Mouse (Mus musculus) neural tube, embryonic 11.5 days (tissue): ENCODE measurements around the gene 1600002K03Rik. TPM values are rescaled to one million over a fixed set of nuclear protein-coding genes. Genes with fewer than 3 reads are reported as not detected.

Source experiments
- ATAC-seq: fragments of 200-750 bp; cut with Nextera tagmentation; 2 replicates; pipeline ENCODE4 v1.8.0; 2017; ENCODE audit warnings: moderate number of reproducible peaks, mild to moderate bottlenecking, moderate TSS enrichment, moderate library complexity; ENCODE audit not compliant: insufficient read depth, low FRiP score, low TSS enrichment
- DNase-seq: peaks from one replicate; pipeline ENCODE4 v3.0.0-alpha.2; 2015; ENCODE audit warnings: low spot score
- H3K27ac ChIP-seq: fragments of 300-500 bp; sonication (generic); 2 replicates; pipeline ENCODE4 v1.5.1; 2014; ENCODE audit warnings: low read depth, mild to moderate bottlenecking, low read length
- H3K27me3 ChIP-seq: fragments of 300-500 bp; sonication (generic); 2 replicates; pipeline ENCODE4 v1.6.1; 2014; ENCODE audit warnings: mild to moderate bottlenecking, low read length, mixed read lengths; ENCODE audit not compliant: control insufficient read depth, insufficient read depth
- H3K36me3 ChIP-seq: fragments of 300-500 bp; sonication (generic); 2 replicates; pipeline ENCODE4 v1.6.1; 2014; ENCODE audit warnings: mild to moderate bottlenecking, low read length, moderate library complexity, mixed read lengths; ENCODE audit not compliant: control insufficient read depth, insufficient read depth
- H3K4me1 ChIP-seq: fragments of 300-500 bp; sonication (generic); 2 replicates; pipeline ENCODE4 v1.6.1; 2014; ENCODE audit warnings: low read length, mixed read lengths; ENCODE audit not compliant: control insufficient read depth, insufficient read depth
- H3K4me2 ChIP-seq: fragments of 300-500 bp; sonication (generic); 2 replicates; pipeline ENCODE4 v1.6.1; 2014; ENCODE audit warnings: low read depth, mild to moderate bottlenecking, moderate library complexity
- H3K4me3 ChIP-seq: fragments of 300-500 bp; sonication (generic); 2 replicates; pipeline ENCODE4 v1.5.1; 2014; ENCODE audit warnings: low read depth, low read length
- H3K9ac ChIP-seq: fragments of 300-500 bp; sonication (generic); 2 replicates; pipeline ENCODE4 v1.6.1; 2014; ENCODE audit warnings: mild to moderate bottlenecking, low read length
- H3K9me3 ChIP-seq: fragments of 300-500 bp; sonication (generic); 2 replicates; pipeline ENCODE4 v1.6.1; 2016; ENCODE audit warnings: low read length; ENCODE audit not compliant: control insufficient read depth
- WGBS: fragments of 180-500 bp; shearing (Covaris S2); extraction: QIAGEN DNeasy Blood & Tissue Kit; methylation state at CpG from one replicate; pipeline ENCODE4 v1.1.7; 2014; 5-methylcytosine and 5-hydroxymethylcytosine counted together
- polyA plus RNA-seq: library from polyadenylated mRNA; unstranded; fragments of >200 nt; fragmentation: Nextera tagmentation; extraction: Ambion mirVana; gene quantifications from 2 replicates; pipeline ENCODE4 v1.2.1, GENCODE M21; 2014

1600002K03Rik gene
- polyA plus RNA-seq, 1 experiment from 2014 or later = 10.8 TPM

GRCm38 (mm10) chr10:80171252-80171651, 1.5 kb upstream of the 1600002K03Rik start:
- Histone ChIP-seq H3K4me1 (peaks cover 24% of the 10 kb centered on the region), H3K9ac (no peak overlapping the region), H3K4me3 (no peak overlapping the region), H3K4me2 (no peak overlapping the region), H3K27ac (no peak overlapping the region), H3K27me3 (no peaks in the 10 kb centered on the region), H3K36me3 (peaks cover 18% of the 10 kb centered on the region), H3K9me3 (no peaks in the 10 kb centered on the region)
- ATAC-seq = no peak
- no peak for DNase-seq
- 92% methylated on average over 15 of the region's 15 CpGs for WGBS

GRCm38 (mm10) chr10:80171760-80172526, 801 bp upstream of the 1600002K03Rik start:
- H3K9ac ChIP-seq = peak overlapping the region; percentile 60
- 90% methylated on average over 45 of the region's 45 CpGs for WGBS
- ATAC-seq = no peak
- peak overlapping the region; percentile 62; the same call in 1 of the 2 replicates for H3K4me2 ChIP-seq
- H3K9me3 ChIP-seq = no peaks in the 10 kb centered on the region
- no peaks in the 10 kb centered on the region for H3K27me3 ChIP-seq
- H3K4me3 ChIP-seq = peak overlapping the region; percentile 48; the same call in 1 of the 2 replicates
- H3K4me1 ChIP-seq = peaks cover 19% of the 10 kb centered on the region
- no peak for DNase-seq
- peak overlapping the region; percentile 74 for H3K27ac ChIP-seq
- H3K36me3 ChIP-seq = peaks cover 18% of the 10 kb centered on the region

- H3K9me3 ChIP-seq = no peaks in the 10 kb centered on the region
- no peak for ATAC-seq
- H3K4me3 ChIP-seq = peak overlapping the region; percentile 48
- H3K27me3 ChIP-seq = no peaks in the 10 kb centered on the region
- peak overlapping the region; percentile 60 for H3K9ac ChIP-seq
- WGBS = 13% methylated on average over 11 of the region's 11 CpGs
- H3K36me3 ChIP-seq = peaks cover 18% of the 10 kb centered on the region
- no peak overlapping the region for H3K27ac ChIP-seq
- no peak for DNase-seq
- peak overlapping the region; percentile 62 for H3K4me2 ChIP-seq
- peaks cover 19% of the 10 kb centered on the region for H3K4me1 ChIP-seq
Measured at GRCm38 (mm10) chr10:80173358-80173757, 614 bp downstream of the 1600002K03Rik start.

- Histone ChIP-seq H3K4me2 (no peak overlapping the region), H3K4me3 (no peak overlapping the region), H3K36me3 (peaks cover 18% of the 10 kb centered on the region), H3K27ac (no peak overlapping the region), H3K27me3 (no peaks in the 10 kb centered on the region), H3K4me1 (peaks cover 13% of the 10 kb centered on the region), H3K9me3 (no peaks in the 10 kb centered on the region), H3K9ac (no peak overlapping the region)
- ATAC-seq = no peak
- no peak for DNase-seq
- 91% methylated on average over 10 of the region's 10 CpGs for WGBS
Measured at GRCm38 (mm10) chr10:80173955-80174640, 1.4 kb downstream of the 1600002K03Rik start.

- no peak overlapping the region for H3K4me2 ChIP-seq
- no peak overlapping the region for H3K27ac ChIP-seq
- no peak overlapping the region for H3K9ac ChIP-seq
- no peaks in the 10 kb centered on the region for H3K9me3 ChIP-seq
- peaks cover 9% of the 10 kb centered on the region; the same call in 1 of the 2 replicates for H3K4me1 ChIP-seq
- WGBS = 57% methylated on average over 2 of the region's 2 CpGs
- no peak for ATAC-seq
- H3K4me3 ChIP-seq = no peak overlapping the region
- DNase-seq = peak; percentile 66
- H3K36me3 ChIP-seq = peaks cover 18% of the 10 kb centered on the region
- no peaks in the 10 kb centered on the region for H3K27me3 ChIP-seq
Measured at GRCm38 (mm10) chr10:80174705-80175104, 2.0 kb downstream of the 1600002K03Rik start.

GRCm38 (mm10) chr10:80175536-80176269, 3.0 kb downstream of the 1600002K03Rik start:
- Histone ChIP-seq H3K9ac (peak overlapping the region; percentile 6; the same call in 1 of the 2 replicates), H3K4me2 (no peak overlapping the region), H3K9me3 (no peaks in the 10 kb centered on the region), H3K36me3 (peaks cover 10% of the 10 kb centered on the region), H3K4me3 (no peak overlapping the region), H3K27me3 (no peaks in the 10 kb centered on the region), H3K27ac (no peak overlapping the region), H3K4me1 (peaks cover 12% of the 10 kb centered on the region)
- WGBS = 28% methylated on average over 4 of the region's 4 CpGs
- no peak for ATAC-seq
- peak; percentile 55 for DNase-seq

- WGBS = 83% methylated on average over 5 of the region's 5 CpGs
- H3K4me3 ChIP-seq = no peak overlapping the region
- 0 out of 2 replicates have a peak, but pooled peaks cover 7% of the 10 kb centered on the region for H3K36me3 ChIP-seq
- no peak overlapping the region for H3K27ac ChIP-seq
- ATAC-seq (no peak), DNase-seq (no peak)
- no peaks in the 10 kb centered on the region for H3K9me3 ChIP-seq
- H3K4me2 ChIP-seq = no peak overlapping the region
- H3K9ac ChIP-seq = 0 out of 2 replicates have a peak overlapping the region, but pooled peaks have one; percentile 6
- H3K4me1 ChIP-seq = peaks cover 18% of the 10 kb centered on the region
- H3K27me3 ChIP-seq = no peaks in the 10 kb centered on the region
Measured at GRCm38 (mm10) chr10:80176270-80176834, 3.6 kb downstream of the 1600002K03Rik start.
